Mouse (Mus musculus): ENCODE results near the gene Sppl2c.

- TF ChIP-seq CTCF (IDR thresholded peaks at IDR 0.05; ENCODE audit: low read depth, low read length): no peak
- no peak for TF ChIP-seq POLR2A (IDR thresholded peaks at IDR 0.05; ENCODE audit: insufficient read depth, low read length)
- TF ChIP-seq EP300 (IDR thresholded peaks at IDR 0.05; ENCODE audit: insufficient read depth, low read depth, low read length): no peak
These were observed 46.3 kb downstream of the Sppl2c start for GRCm38 (mm10) chr11:104232141-104233061.
